Mouse (Mus musculus) C2C12 (cell line): ENCODE measurements at regions not wholly inside any gene's neighbourhood (a gene's known extent, or its start where the extent isn't known, plus 50 kb on each side); places are given as distances from the start of the nearest gene placed in this dataset.

Experiments
- H3K27me3 ChIP-seq: one replicate; pipeline ENCODE4 v1.6.1; 2011; ENCODE audit not compliant: control insufficient read depth, insufficient read depth, insufficient read length
- H3K36me3 ChIP-seq: one replicate; pipeline ENCODE4 v1.6.1; 2011; ENCODE audit not compliant: control insufficient read depth, insufficient read depth
- H3K4me3 ChIP-seq: one replicate; pipeline ENCODE4 v1.5.1; 2011; ENCODE audit warnings: mild to moderate bottlenecking, control low read depth; ENCODE audit not compliant: poor library complexity, insufficient read depth, severe bottlenecking
- H3K79me2 ChIP-seq: one replicate; pipeline ENCODE4 v1.6.1; 2011; ENCODE audit not compliant: control insufficient read depth, insufficient read depth
- H3K79me3 ChIP-seq: one replicate; pipeline ENCODE4 v1.6.1; 2011; ENCODE audit warnings: low read depth, control low read depth
- H3ac ChIP-seq: one replicate; pipeline ENCODE3; 2011; ENCODE audit warnings: low read depth; ENCODE audit not compliant: control insufficient read depth, insufficient read length
- CEBPB ChIP-seq: IDR thresholded peaks from one replicate; pipeline ENCODE4 v1.6.1; 2011; ENCODE audit warnings: low read depth, mild to moderate bottlenecking, control low read depth, moderate library complexity
- CTCF ChIP-seq: IDR thresholded peaks from one replicate; pipeline ENCODE4 v1.5.1; 2011; ENCODE audit not compliant: control insufficient read depth, insufficient read depth, insufficient read length
- FOSL1 ChIP-seq: IDR thresholded peaks from one replicate; pipeline ENCODE4 v1.8.0; 2011; ENCODE audit warnings: mild to moderate bottlenecking, low read length; ENCODE audit not compliant: poor library complexity, insufficient read depth, severe bottlenecking
- MAX ChIP-seq: IDR thresholded peaks from one replicate; pipeline ENCODE4 v1.6.1; 2011; ENCODE audit warnings: mild to moderate bottlenecking, control low read depth
- MYOD1 ChIP-seq: IDR thresholded peaks from one replicate; pipeline ENCODE4 v1.6.1; 2011; ENCODE audit warnings: low read depth; ENCODE audit not compliant: control insufficient read depth, insufficient read length
- MYOG ChIP-seq: IDR thresholded peaks from one replicate; pipeline ENCODE4 v1.6.1; 2011; ENCODE audit not compliant: control insufficient read depth, insufficient read length; ENCODE audit errors: extremely low read depth
- USF1 ChIP-seq: IDR thresholded peaks from one replicate; pipeline ENCODE4 v1.6.1; 2011; ENCODE audit warnings: low read depth, mild to moderate bottlenecking, control low read depth, moderate library complexity

GRCm38 (mm10) chr16:74857752-74858151 is 446.1 kb upstream of the Robo2 start:
- Histone ChIP-seq H3K79me2 (no peaks in the 10 kb centered on the region), H3K36me3 (no peaks in the 10 kb centered on the region), H3K27me3 (no peaks in the 10 kb centered on the region), H3K79me3 (no peaks in the 10 kb centered on the region), H3ac (no peak overlapping the region), H3K4me3 (no peak overlapping the region)
- TF ChIP-seq CTCF = no peak
- TF ChIP-seq CEBPB = no peak
- TF ChIP-seq FOSL1 = no peak
- no peak for TF ChIP-seq MYOG
- TF ChIP-seq MYOD1 = no peak
- TF ChIP-seq MAX = no peak
- no peak for TF ChIP-seq USF1

GRCm38 (mm10) chr16:74840006-74840405 is 428.4 kb upstream of the Robo2 start:
- H3K79me2 ChIP-seq = no peaks in the 10 kb centered on the region
- no peak overlapping the region for H3K4me3 ChIP-seq
- no peak for TF ChIP-seq FOSL1
- TF ChIP-seq CEBPB = no peak
- no peak for TF ChIP-seq MAX
- no peak for TF ChIP-seq USF1
- TF ChIP-seq MYOG = no peak
- no peak for TF ChIP-seq MYOD1
- no peak for TF ChIP-seq CTCF
- H3K79me3 ChIP-seq = no peaks in the 10 kb centered on the region
- H3ac ChIP-seq = no peak overlapping the region
- H3K27me3 ChIP-seq = no peaks in the 10 kb centered on the region
- H3K36me3 ChIP-seq = no peaks in the 10 kb centered on the region

- H3K27me3 ChIP-seq = no peaks in the 10 kb centered on the region
- TF ChIP-seq USF1 (no peak), FOSL1 (no peak), MAX (no peak), MYOG (no peak), CTCF (no peak), CEBPB (no peak), MYOD1 (no peak)
- no peak overlapping the region for H3ac ChIP-seq
- H3K79me2 ChIP-seq = no peaks in the 10 kb centered on the region
- H3K79me3 ChIP-seq = no peaks in the 10 kb centered on the region
- no peak overlapping the region for H3K4me3 ChIP-seq
- no peaks in the 10 kb centered on the region for H3K36me3 ChIP-seq
Measured at GRCm38 (mm10) chr16:74814386-74814785, 402.8 kb upstream of the Robo2 start.

- TF ChIP-seq MYOD1 = no peak
Measured at GRCm38 (mm10) chr16:74809154-74809825, 397.7 kb upstream of the Robo2 start.

GRCm38 (mm10) chr16:74806775-74807174 is 395.1 kb upstream of the Robo2 start:
- H3K79me2 ChIP-seq = no peaks in the 10 kb centered on the region

More at GRCm38 (mm10) chr16:74809154-74809825, 397.7 kb upstream of the Robo2 start:
- no peaks in the 10 kb centered on the region for H3K79me3 ChIP-seq
- H3K4me3 ChIP-seq = no peak overlapping the region
- H3K27me3 ChIP-seq = no peaks in the 10 kb centered on the region
- no peaks in the 10 kb centered on the region for H3K36me3 ChIP-seq
- no peaks in the 10 kb centered on the region for H3K79me2 ChIP-seq
- no peak overlapping the region for H3ac ChIP-seq

GRCm38 (mm10) chr16:74801296-74801695 is 389.7 kb upstream of the Robo2 start:
- no peak overlapping the region for H3K4me3 ChIP-seq
- TF ChIP-seq CEBPB = no peak
- no peak for TF ChIP-seq USF1
- TF ChIP-seq CTCF = peak; percentile 66
- TF ChIP-seq MAX = no peak
- TF ChIP-seq FOSL1 = no peak
- TF ChIP-seq MYOG = no peak
- no peak for TF ChIP-seq MYOD1
- no peaks in the 10 kb centered on the region for H3K36me3 ChIP-seq
- H3K27me3 ChIP-seq = no peaks in the 10 kb centered on the region
- no peaks in the 10 kb centered on the region for H3K79me2 ChIP-seq
- H3ac ChIP-seq = no peak overlapping the region
- H3K79me3 ChIP-seq = no peaks in the 10 kb centered on the region

More at GRCm38 (mm10) chr16:74806775-74807174, 395.1 kb upstream of the Robo2 start:
- TF ChIP-seq USF1 = no peak
- Histone ChIP-seq H3K27me3 (no peaks in the 10 kb centered on the region), H3K36me3 (no peaks in the 10 kb centered on the region), H3K4me3 (no peak overlapping the region), H3ac (no peak overlapping the region), H3K79me3 (no peaks in the 10 kb centered on the region)
